Mouse (Mus musculus) kidney, adult 2 months (tissue): ENCODE measurements around the gene Hoxc6. TPM values are rescaled to one million over a fixed set of nuclear protein-coding genes. Genes with fewer than 3 reads are reported as not detected.

Experiments used
- DNase-seq: peaks from one replicate; pipeline ENCODE4 v3.0.0; 2021
- H3K27ac ChIP-seq: fragments of 200-500 bp; 2 replicates; pipeline ENCODE4 v1.5.1; 2012; ENCODE audit warnings: low read depth, low read length, control low read depth, inconsistent platforms; ENCODE audit not compliant: insufficient read depth
- H3K27me3 ChIP-seq: fragments of 200-500 bp; replicated peaks from 2 replicates; pipeline ENCODE4 v1.6.1; 2012; ENCODE audit warnings: mild to moderate bottlenecking, moderate library complexity, low read length, inconsistent platforms; ENCODE audit not compliant: control insufficient read depth, insufficient read depth
- H3K36me3 ChIP-seq: fragments of 200-500 bp; 2 replicates; pipeline ENCODE4 v1.6.1; 2012; ENCODE audit warnings: mild to moderate bottlenecking, moderate library complexity, low read length, inconsistent platforms; ENCODE audit not compliant: control insufficient read depth, insufficient read depth
- H3K4me1 ChIP-seq: fragments of 200-500 bp; 2 replicates; pipeline ENCODE4 v1.6.1; 2011; ENCODE audit warnings: low read length; ENCODE audit not compliant: control insufficient read depth, insufficient read depth
- H3K4me3 ChIP-seq: fragments of 200-500 bp; 2 replicates; pipeline ENCODE4 v1.5.1; 2011; ENCODE audit warnings: mild to moderate bottlenecking, low read depth, low read length, control low read depth; ENCODE audit not compliant: insufficient read depth
- CTCF ChIP-seq: fragments of 200-500 bp; conservative IDR thresholded peaks from 2 replicates; pipeline ENCODE4 v1.5.1; 2011; ENCODE audit warnings: low read depth, mild to moderate bottlenecking, control low read depth, low read length, moderate library complexity, mixed read lengths; ENCODE audit not compliant: insufficient read depth, insufficient read length
- POLR2A ChIP-seq: fragments of 200-500 bp; IDR thresholded peaks from one replicate; pipeline ENCODE4 v1.6.1; 2011; ENCODE audit warnings: low read depth, low read length, control low read depth
- WGBS: fragments of 180-500 bp; shearing (Covaris S2); methylation state at CpG from one replicate; pipeline ENCODE4 v1.1.7; 2018; 5-methylcytosine and 5-hydroxymethylcytosine counted together
- polyA plus RNA-seq: library from polyadenylated mRNA; depleted of rRNA; stranded (reverse); fragments of >200 nt; gene quantifications from 2 replicates; pipeline ENCODE4 v1.2.3, GENCODE M21; 2012

Gene Hoxc6
- polyA plus RNA-seq, 1 experiment: 25.4 TPM

- TF ChIP-seq CTCF (no peak), POLR2A (no peak)
- Histone ChIP-seq H3K36me3 (no peaks in the 10 kb centered on the region), H3K4me3 (peak overlapping the region; percentile 78), H3K27me3 (no peaks in the 10 kb centered on the region), H3K4me1 (peaks cover 21% of the 10 kb centered on the region), H3K27ac (peak overlapping the region; percentile 81)
- DNase-seq: peak; percentile 16
- 60% methylated on average over 2 of the region's 2 CpGs for WGBS
Measured at GRCm38 (mm10) chr15:103001370-103001769, 3.3 kb downstream of the Hoxc6 start.

DNA sequence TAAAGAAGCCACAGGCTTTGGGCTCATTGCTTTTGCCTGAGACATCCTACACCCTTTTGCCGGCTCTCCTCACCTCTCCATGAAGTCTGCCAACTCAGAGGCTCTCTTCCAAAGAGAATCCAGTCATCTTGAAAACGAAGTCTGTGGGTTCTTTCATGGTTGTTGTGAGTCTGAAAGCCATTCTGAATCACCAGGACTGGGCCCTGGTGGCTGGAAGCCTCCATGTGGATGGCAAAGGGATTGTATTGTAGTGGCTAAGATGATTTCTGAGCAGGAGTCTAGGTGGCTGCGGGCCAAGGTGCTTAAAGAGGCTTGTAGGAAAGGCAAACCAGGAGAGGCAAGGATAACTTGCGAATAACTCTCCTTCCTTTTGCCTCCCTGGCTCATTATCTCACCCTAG is 4.1 kb downstream of the Hoxc6 start:
- Histone ChIP-seq H3K4me1 (peaks cover 21% of the 10 kb centered on the region), H3K27ac (peak overlapping the region; percentile 60; the same call in 1 of the 2 replicates), H3K27me3 (no peaks in the 10 kb centered on the region), H3K36me3 (no peaks in the 10 kb centered on the region), H3K4me3 (no peak overlapping the region)
- DNase-seq: peak; percentile 53
- TF ChIP-seq POLR2A (no peak), CTCF (no peak)
- 32% methylated on average over 4 of the region's 4 CpGs for WGBS

- WGBS: 36% methylated on average over 13 of the region's 13 CpGs
- Histone ChIP-seq H3K27ac (peak overlapping the region; percentile 60), H3K4me1 (peaks cover 21% of the 10 kb centered on the region), H3K36me3 (no peaks in the 10 kb centered on the region), H3K27me3 (no peaks in the 10 kb centered on the region), H3K4me3 (no peak overlapping the region; the same call in 1 of the 2 replicates)
- DNase-seq: no peak
- TF ChIP-seq POLR2A (no peak), CTCF (no peak)
Measured at GRCm38 (mm10) chr15:103002821-103003448, 4.9 kb downstream of the Hoxc6 start.

DNA sequence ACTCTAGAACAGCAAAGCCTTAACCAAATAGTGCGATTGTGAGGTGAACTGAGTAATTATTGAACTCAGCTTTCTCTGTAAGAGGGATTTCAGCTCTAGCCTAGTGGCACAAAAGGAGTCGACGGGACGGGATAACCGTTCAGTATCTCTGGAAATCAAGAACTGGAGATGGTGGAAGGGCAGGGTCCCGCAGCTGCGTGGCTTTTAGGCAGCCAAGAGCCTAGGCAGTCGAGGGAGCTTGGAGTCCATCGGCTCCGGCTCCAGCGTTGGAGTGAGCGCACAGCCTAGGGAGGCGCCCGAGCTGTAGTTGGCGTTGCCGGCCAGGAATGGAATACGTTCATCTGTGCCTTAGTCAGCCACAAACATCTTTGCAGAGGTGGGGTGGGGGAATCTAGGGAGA is 7.3 kb downstream of the Hoxc6 start:
- peak overlapping the region; percentile 72 for H3K27ac ChIP-seq
- H3K4me1 ChIP-seq: peaks cover 21% of the 10 kb centered on the region
- H3K36me3 ChIP-seq: no peaks in the 10 kb centered on the region
- no peak overlapping the region; the same call in 1 of the 2 replicates for H3K4me3 ChIP-seq
- TF ChIP-seq CTCF (no peak), POLR2A (no peak)
- no peak for DNase-seq
- WGBS: 16% methylated on average over 17 of the region's 17 CpGs
- no peaks in the 10 kb centered on the region for H3K27me3 ChIP-seq

- H3K27ac ChIP-seq: peak overlapping the region; percentile 37; the same call in 1 of the 2 replicates
- H3K36me3 ChIP-seq: no peaks in the 10 kb centered on the region
- no peaks in the 10 kb centered on the region for H3K27me3 ChIP-seq
- DNase-seq: no peak
- no peak for TF ChIP-seq CTCF
- TF ChIP-seq POLR2A: no peak
- 32% methylated on average over 5 of the region's 5 CpGs for WGBS
- H3K4me3 ChIP-seq: no peak overlapping the region
- H3K4me1 ChIP-seq: peaks cover 21% of the 10 kb centered on the region
Measured at GRCm38 (mm10) chr15:103005797-103006196, 7.7 kb downstream of the Hoxc6 start.

- Histone ChIP-seq H3K4me3 (no peak overlapping the region), H3K27ac (no peak overlapping the region), H3K27me3 (no peaks in the 10 kb centered on the region), H3K4me1 (peaks cover 19% of the 10 kb centered on the region), H3K36me3 (no peaks in the 10 kb centered on the region)
- DNase-seq: no peak
- TF ChIP-seq CTCF: no peak
- TF ChIP-seq POLR2A: no peak
- 46% methylated on average over 1 of the region's 1 CpGs for WGBS
Measured at GRCm38 (mm10) chr15:103006326-103006725, 8.3 kb downstream of the Hoxc6 start.

- Histone ChIP-seq H3K4me1 (0 out of 2 replicates have a peak, but pooled peaks cover 2% of the 10 kb centered on the region), H3K27me3 (0 out of 2 replicates have a peak, but pooled peaks cover 2% of the 10 kb centered on the region), H3K27ac (no peak overlapping the region), H3K36me3 (no peaks in the 10 kb centered on the region), H3K4me3 (peak overlapping the region; percentile 3; the same call in 1 of the 2 replicates)
- TF ChIP-seq CTCF (no peak), POLR2A (no peak)
- no peak for DNase-seq
- 23% methylated on average over 27 of the region's 27 CpGs for WGBS
Measured at GRCm38 (mm10) chr15:103009265-103010111, 11.4 kb downstream of the Hoxc6 start.
